Mouse (Mus musculus): Measurements from ENCODE around the gene Olfr545.

GRCm38 (mm10) chr7:102529052-102529451 lies 29.7 kb upstream of the Olfr545 start:
- TF ChIP-seq POLR2A (IDR thresholded peaks at IDR 0.05; ENCODE audit: borderline replicate concordance, low read depth, low read length) (no peak), CTCF (IDR thresholded peaks at IDR 0.05; ENCODE audit: low read depth, low read length) (no peak)
